Mouse (Mus musculus): ENCODE measurements at regions not wholly inside any gene's neighbourhood (a gene's known extent, or its start where the extent isn't known, plus 50 kb on each side); places are given as distances from the start of the nearest gene placed in this dataset.

DNA sequence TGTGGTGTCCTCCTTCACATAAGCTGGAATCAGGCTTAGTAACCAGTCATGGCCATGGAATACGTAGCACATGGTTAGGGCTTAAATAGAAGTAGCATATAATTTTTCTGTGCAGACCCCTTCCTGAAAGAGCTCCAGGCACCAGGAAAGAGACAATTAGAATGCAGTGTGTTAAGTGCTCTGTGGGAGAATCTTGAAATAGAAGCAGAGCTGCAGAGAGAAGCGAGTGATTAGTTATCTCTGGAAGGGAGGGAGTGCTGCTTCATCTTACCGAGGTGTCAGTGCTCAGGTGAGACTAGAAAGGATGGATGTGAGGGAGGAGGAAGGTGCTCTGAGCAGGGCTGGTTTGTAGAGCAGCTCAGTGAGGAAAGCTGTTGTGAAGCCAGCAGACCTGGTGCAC, 112.9 kb upstream of the Mycn start:
- Histone ChIP-seq H3K4me1 (ENCODE audit: control insufficient read depth, insufficient read depth, low read length) (no peaks in the 10 kb centered on the region), H3K27ac (ENCODE audit: control insufficient read depth, insufficient read depth, low read depth, low read length) (no peak overlapping the region), H3K36me3 (ENCODE audit: control insufficient read depth, insufficient read depth, low read length) (no peaks in the 10 kb centered on the region), H3K4me3 (ENCODE audit: control insufficient read depth, low read depth, low read length) (no peak overlapping the region), H3K27me3 (ENCODE audit: control insufficient read depth, insufficient read depth, low read length) (no peaks in the 10 kb centered on the region)
- TF ChIP-seq CTCF (IDR thresholded peaks at IDR 0.05; ENCODE audit: control insufficient read depth, insufficient read depth, insufficient replicate concordance, low read depth, low read length) (no peak), POLR2A (IDR thresholded peaks at IDR 0.05; ENCODE audit: control insufficient read depth, low read depth, low read length) (no peak)

DNA sequence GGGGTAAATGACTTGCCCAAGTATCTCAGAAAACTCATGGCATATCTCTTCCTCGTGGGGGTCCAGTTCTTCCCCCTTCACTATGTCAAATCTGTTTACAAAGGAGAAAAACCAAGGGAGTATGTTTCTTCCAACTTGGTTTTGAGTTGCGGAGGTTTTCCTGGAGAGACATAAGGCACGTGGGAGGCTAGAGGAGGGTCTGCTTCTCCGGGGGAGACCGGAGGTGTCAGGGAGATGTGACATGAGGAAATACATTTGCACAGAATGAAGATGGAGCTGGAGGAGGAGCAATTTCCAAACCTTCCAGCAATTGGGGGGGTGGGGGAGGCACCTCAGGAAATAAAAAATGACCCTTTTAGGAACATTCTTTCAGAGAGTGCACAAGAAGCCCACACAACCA, 112.0 kb upstream of the Mycn start:
- no peak overlapping the region for H3K27ac ChIP-seq (ENCODE audit: control insufficient read depth, insufficient read depth, low read depth, low read length)
- no peaks in the 10 kb centered on the region for H3K27me3 ChIP-seq (ENCODE audit: control insufficient read depth, insufficient read depth, low read length)
- no peaks in the 10 kb centered on the region for H3K36me3 ChIP-seq (ENCODE audit: control insufficient read depth, insufficient read depth, low read length)
- H3K4me3 ChIP-seq (ENCODE audit: control insufficient read depth, low read depth, low read length): no peak overlapping the region
- TF ChIP-seq POLR2A (IDR thresholded peaks at IDR 0.05; ENCODE audit: control insufficient read depth, low read depth, low read length) (no peak), CTCF (IDR thresholded peaks at IDR 0.05; ENCODE audit: control insufficient read depth, insufficient read depth, insufficient replicate concordance, low read depth, low read length) (no peak)
- H3K4me1 ChIP-seq (ENCODE audit: control insufficient read depth, insufficient read depth, low read length): no peaks in the 10 kb centered on the region

- no peaks in the 10 kb centered on the region for H3K36me3 ChIP-seq (ENCODE audit: control insufficient read depth, insufficient read depth, low read length)
- no peaks in the 10 kb centered on the region for H3K4me1 ChIP-seq (ENCODE audit: control insufficient read depth, insufficient read depth, low read length)
- no peaks in the 10 kb centered on the region for H3K27me3 ChIP-seq (ENCODE audit: control insufficient read depth, insufficient read depth, low read length)
- TF ChIP-seq CTCF (IDR thresholded peaks at IDR 0.05; ENCODE audit: control insufficient read depth, insufficient read depth, insufficient replicate concordance, low read depth, low read length) (no peak), POLR2A (IDR thresholded peaks at IDR 0.05; ENCODE audit: control insufficient read depth, low read depth, low read length) (no peak)
- no peak overlapping the region for H3K4me3 ChIP-seq (ENCODE audit: control insufficient read depth, low read depth, low read length)
- H3K27ac ChIP-seq (ENCODE audit: control insufficient read depth, insufficient read depth, low read depth, low read length): no peak overlapping the region
Observed at GRCm38 (mm10) chr12:13052845-13053623, 111.3 kb upstream of the Mycn start.

DNA sequence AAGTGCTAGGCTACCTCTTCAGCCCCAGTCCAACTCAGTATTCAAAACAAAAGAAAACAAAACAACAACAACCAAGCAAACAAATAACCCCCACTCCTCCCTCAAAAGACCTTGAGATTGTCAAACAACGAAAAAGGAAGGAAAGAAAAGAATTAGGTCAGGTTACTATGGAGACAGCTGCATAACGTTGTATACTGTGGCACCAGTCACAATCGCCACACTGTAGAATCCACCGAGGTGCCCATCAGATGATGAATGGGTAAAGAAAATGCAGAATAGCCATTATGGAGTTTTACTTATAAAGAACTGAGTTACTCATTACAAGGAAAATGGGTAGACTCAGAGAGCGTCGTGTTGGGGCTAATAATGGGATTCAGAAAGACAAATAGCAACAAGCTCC, 110.5 kb upstream of the Mycn start:
- Histone ChIP-seq H3K36me3 (ENCODE audit: control insufficient read depth, insufficient read depth, low read length) (no peaks in the 10 kb centered on the region), H3K27me3 (ENCODE audit: control insufficient read depth, insufficient read depth, low read length) (no peaks in the 10 kb centered on the region), H3K27ac (ENCODE audit: control insufficient read depth, insufficient read depth, low read depth, low read length) (no peak overlapping the region), H3K4me1 (ENCODE audit: control insufficient read depth, insufficient read depth, low read length) (no peaks in the 10 kb centered on the region), H3K4me3 (ENCODE audit: control insufficient read depth, low read depth, low read length) (no peak overlapping the region)
- TF ChIP-seq CTCF (IDR thresholded peaks at IDR 0.05; ENCODE audit: control insufficient read depth, insufficient read depth, insufficient replicate concordance, low read depth, low read length): no peak
- no peak for TF ChIP-seq POLR2A (IDR thresholded peaks at IDR 0.05; ENCODE audit: control insufficient read depth, low read depth, low read length)

DNA sequence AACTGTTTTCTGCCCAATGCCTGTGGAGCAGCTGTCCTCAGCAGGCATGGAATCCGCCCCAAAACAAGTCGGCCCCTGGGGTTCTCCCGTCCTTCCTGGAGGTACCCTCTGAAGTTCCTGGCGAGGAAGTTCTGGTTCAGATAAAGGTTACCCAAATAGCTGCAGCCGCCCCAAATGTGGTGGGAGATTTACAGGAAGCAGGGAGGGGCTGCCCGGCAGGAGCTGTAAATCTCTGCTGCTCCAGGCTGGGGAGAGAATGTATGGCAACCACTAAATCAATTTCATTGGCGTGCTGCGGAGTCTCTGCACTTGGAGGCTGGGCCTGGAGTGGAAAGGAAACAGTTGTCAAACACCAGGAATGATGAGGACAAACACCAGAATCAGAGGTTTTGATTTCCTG, 107.9 kb upstream of the Mycn start:
- H3K27me3 ChIP-seq (ENCODE audit: control insufficient read depth, insufficient read depth, low read length): no peaks in the 10 kb centered on the region
- no peak overlapping the region for H3K27ac ChIP-seq (ENCODE audit: control insufficient read depth, insufficient read depth, low read depth, low read length)
- no peak overlapping the region for H3K4me3 ChIP-seq (ENCODE audit: control insufficient read depth, low read depth, low read length)
- no peaks in the 10 kb centered on the region for H3K36me3 ChIP-seq (ENCODE audit: control insufficient read depth, insufficient read depth, low read length)
- no peaks in the 10 kb centered on the region for H3K4me1 ChIP-seq (ENCODE audit: control insufficient read depth, insufficient read depth, low read length)
- no peak for TF ChIP-seq CTCF (IDR thresholded peaks at IDR 0.05; ENCODE audit: control insufficient read depth, insufficient read depth, insufficient replicate concordance, low read depth, low read length)
- no peak for TF ChIP-seq POLR2A (IDR thresholded peaks at IDR 0.05; ENCODE audit: control insufficient read depth, low read depth, low read length)

DNA sequence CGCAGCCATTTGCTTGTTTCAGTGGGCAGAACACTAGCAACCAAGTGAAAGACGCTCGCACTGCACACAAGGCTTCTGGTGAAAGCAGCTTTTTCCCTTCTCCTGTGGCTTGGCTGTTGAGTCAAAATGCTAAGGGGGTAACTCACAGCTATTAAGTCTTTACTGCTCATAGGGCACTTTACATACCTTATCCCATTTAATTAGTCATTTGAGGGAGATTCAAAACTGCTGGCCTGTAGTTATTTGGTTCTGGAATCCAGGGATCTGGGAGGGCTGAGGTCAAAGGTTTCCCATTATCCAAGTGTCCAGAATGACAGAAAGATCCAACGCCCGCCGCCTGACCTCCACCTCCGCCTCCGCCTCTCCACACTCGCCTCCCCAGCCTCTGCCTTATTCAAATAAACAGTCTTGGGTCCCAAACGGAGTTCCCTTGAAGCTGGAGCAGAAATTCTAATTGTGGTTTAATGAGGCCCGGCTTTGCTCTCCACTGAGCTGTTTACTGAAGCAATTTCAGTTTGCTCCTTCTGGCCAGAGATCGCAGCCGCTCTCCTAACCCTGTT, 106.5 kb upstream of the Mycn start:
- no peaks in the 10 kb centered on the region for H3K4me1 ChIP-seq (ENCODE audit: control insufficient read depth, insufficient read depth, low read length)

DNA sequence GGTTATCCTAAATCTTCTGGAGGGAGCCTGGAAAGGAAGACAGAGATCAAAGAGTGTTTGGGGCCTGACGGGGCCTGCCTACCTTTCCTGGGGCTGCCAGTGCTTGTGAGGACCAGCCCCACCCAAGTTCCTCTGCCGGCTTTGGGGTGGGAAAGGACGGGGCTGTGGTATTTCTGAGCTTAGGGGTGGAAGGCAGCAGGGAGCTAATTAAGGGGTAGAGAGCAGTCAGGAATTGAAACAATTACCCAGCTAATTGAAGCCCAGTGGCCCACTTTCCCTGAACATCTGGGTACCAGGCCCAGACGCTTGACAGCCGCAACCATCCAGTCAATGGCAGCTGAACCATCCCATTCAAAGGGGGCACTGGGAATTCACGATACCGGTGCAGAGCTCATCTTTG, 101.2 kb upstream of the Mycn start:
- H3K27me3 ChIP-seq (ENCODE audit: control insufficient read depth, insufficient read depth, low read length): no peaks in the 10 kb centered on the region
- no peaks in the 10 kb centered on the region for H3K36me3 ChIP-seq (ENCODE audit: control insufficient read depth, insufficient read depth, low read length)
- H3K4me3 ChIP-seq (ENCODE audit: control insufficient read depth, low read depth, low read length): no peak overlapping the region
- H3K4me1 ChIP-seq (ENCODE audit: control insufficient read depth, insufficient read depth, low read length): no peaks in the 10 kb centered on the region
- TF ChIP-seq CTCF (IDR thresholded peaks at IDR 0.05; ENCODE audit: control insufficient read depth, insufficient read depth, insufficient replicate concordance, low read depth, low read length) (no peak), POLR2A (IDR thresholded peaks at IDR 0.05; ENCODE audit: control insufficient read depth, low read depth, low read length) (no peak)
- no peak overlapping the region for H3K27ac ChIP-seq (ENCODE audit: control insufficient read depth, insufficient read depth, low read depth, low read length)

More for the DNA sequence above, 106.5 kb upstream of the Mycn start:
- no peaks in the 10 kb centered on the region for H3K36me3 ChIP-seq (ENCODE audit: control insufficient read depth, insufficient read depth, low read length)
- no peaks in the 10 kb centered on the region for H3K27me3 ChIP-seq (ENCODE audit: control insufficient read depth, insufficient read depth, low read length)
- H3K27ac ChIP-seq (ENCODE audit: control insufficient read depth, insufficient read depth, low read depth, low read length): no peak overlapping the region
- TF ChIP-seq POLR2A (IDR thresholded peaks at IDR 0.05; ENCODE audit: control insufficient read depth, low read depth, low read length) (no peak), CTCF (IDR thresholded peaks at IDR 0.05; ENCODE audit: control insufficient read depth, insufficient read depth, insufficient replicate concordance, low read depth, low read length) (no peak)
- H3K4me3 ChIP-seq (ENCODE audit: control insufficient read depth, low read depth, low read length): no peak overlapping the region

Data from testis, adult 2 months (tissue).